Mouse (Mus musculus): Measurements from ENCODE around the gene Myh7b.

GRCm38 (mm10) chr2:155613953-155614352 lies 2.9 kb downstream of the Myh7b start:
- TF ChIP-seq TAL1 (IDR thresholded peaks at IDR 0.05; ENCODE audit: low read length): no peak
- TF ChIP-seq GATA1 (IDR thresholded peaks at IDR 0.05; ENCODE audit: low read length): no peak

Measured in erythroblast, embryonic 14.5 days (primary cell).